Mouse (Mus musculus) lung, adult 2 months (tissue): ENCODE results near the gene Xxylt1.

Experiments
- CTCF ChIP-seq: fragments of 200-500 bp; IDR thresholded peaks from 2 replicates; pipeline ENCODE4 v1.5.1; 2011; ENCODE audit warnings: mild to moderate bottlenecking, low read length, control low read depth; ENCODE audit not compliant: insufficient read depth
- POLR2A ChIP-seq: fragments of 200-500 bp; IDR thresholded peaks from 2 replicates; pipeline ENCODE4 v1.6.1; 2011; ENCODE audit warnings: low read depth, mild to moderate bottlenecking, control low read depth, low read length, borderline replicate concordance; ENCODE audit errors: extremely low read depth

DNA sequence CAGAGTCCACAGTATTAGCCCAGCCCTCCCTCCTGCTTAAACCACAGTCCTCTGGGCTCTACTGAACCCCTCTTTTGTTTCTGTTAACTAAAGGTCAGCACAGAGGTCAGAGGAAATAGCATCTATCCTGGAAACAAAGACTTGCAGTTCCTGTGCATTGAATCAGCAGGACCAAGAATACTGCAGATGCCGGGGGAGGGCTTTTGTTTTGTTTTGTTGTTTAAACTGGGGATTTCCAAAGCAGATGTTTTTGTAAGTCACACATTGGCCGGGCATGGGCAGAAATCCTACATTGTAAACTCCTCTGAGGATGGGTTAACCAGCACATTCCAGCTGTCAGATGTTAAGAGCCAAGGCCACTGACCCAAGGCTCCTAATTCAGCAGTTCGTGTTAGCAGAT lies 141.3 kb downstream of the Xxylt1 start:
- TF ChIP-seq CTCF = no peak
- no peak for TF ChIP-seq POLR2A
